Mouse (Mus musculus): ENCODE measurements at regions not wholly inside any gene's neighbourhood (a gene's known extent, or its start where the extent isn't known, plus 50 kb on each side); places are given as distances from the start of the nearest gene placed in this dataset.

- H3K36me3 ChIP-seq (ENCODE audit: control insufficient read depth, insufficient read depth, low read length, poor library complexity, severe bottlenecking) = no peaks in the 10 kb centered on the region
- H3K27me3 ChIP-seq (ENCODE audit: control insufficient read depth, insufficient read depth, low read length, poor library complexity, severe bottlenecking) = no peaks in the 10 kb centered on the region; the same call in 1 of the 2 replicates
- no peaks in the 10 kb centered on the region for H3K4me1 ChIP-seq (ENCODE audit: control insufficient read depth, insufficient read depth, low read length)
- TF ChIP-seq CTCF (IDR thresholded peaks at IDR 0.05; ENCODE audit: low read depth, low read length) (no peak), EP300 (IDR thresholded peaks at IDR 0.05; ENCODE audit: insufficient read depth, low read depth, low read length) (no peak), POLR2A (IDR thresholded peaks at IDR 0.05; ENCODE audit: insufficient read depth, low read length) (no peak)
- H3K9ac ChIP-seq (ENCODE audit: low read depth, poor library complexity, severe bottlenecking) = no peak overlapping the region
- no peak overlapping the region for H3K4me3 ChIP-seq (ENCODE audit: low read depth, low read length)
- no peaks in the 10 kb centered on the region for H3K9me3 ChIP-seq (replicated peaks; ENCODE audit: control insufficient read depth, insufficient read depth, low read length, poor library complexity, severe bottlenecking)
- no peak overlapping the region for H3K27ac ChIP-seq (ENCODE audit: insufficient read depth, low read length)
These were observed 1374.2 kb downstream of the Gsdmc2 start for GRCm38 (mm10) chr15:62470683-62471331.

DNA sequence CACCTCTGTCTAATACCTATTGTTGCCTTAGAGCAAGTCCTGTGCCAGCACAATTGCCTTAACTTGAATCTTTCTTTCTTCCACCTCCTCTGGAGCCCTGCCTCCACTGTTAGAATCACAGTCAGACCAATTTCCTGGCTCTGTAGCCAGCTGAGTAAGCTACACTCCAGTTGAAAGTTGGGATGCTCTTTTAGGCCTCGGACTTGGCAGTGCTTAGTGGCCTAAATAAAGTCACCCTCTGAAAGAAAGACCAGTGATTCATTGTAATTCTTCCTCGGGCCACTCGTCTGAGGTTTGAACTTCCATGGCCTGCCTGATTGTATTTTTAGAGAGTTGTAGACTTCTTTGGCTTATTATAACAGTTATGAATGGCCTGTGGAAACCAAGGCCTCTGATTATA, 1376.9 kb downstream of the Gsdmc2 start:
- Histone ChIP-seq H3K27ac (ENCODE audit: insufficient read depth, low read length) (no peak overlapping the region), H3K27me3 (ENCODE audit: control insufficient read depth, insufficient read depth, low read length, poor library complexity, severe bottlenecking) (no peaks in the 10 kb centered on the region; the same call in 1 of the 2 replicates), H3K9me3 (replicated peaks; ENCODE audit: control insufficient read depth, insufficient read depth, low read length, poor library complexity, severe bottlenecking) (no peaks in the 10 kb centered on the region), H3K36me3 (ENCODE audit: control insufficient read depth, insufficient read depth, low read length, poor library complexity, severe bottlenecking) (no peaks in the 10 kb centered on the region), H3K4me1 (ENCODE audit: control insufficient read depth, insufficient read depth, low read length) (no peaks in the 10 kb centered on the region), H3K4me3 (ENCODE audit: low read depth, low read length) (no peak overlapping the region), H3K9ac (ENCODE audit: low read depth, poor library complexity, severe bottlenecking) (no peak overlapping the region)
- TF ChIP-seq POLR2A (IDR thresholded peaks at IDR 0.05; ENCODE audit: insufficient read depth, low read length) (no peak), EP300 (IDR thresholded peaks at IDR 0.05; ENCODE audit: insufficient read depth, low read depth, low read length) (no peak), CTCF (IDR thresholded peaks at IDR 0.05; ENCODE audit: low read depth, low read length) (no peak)

DNA sequence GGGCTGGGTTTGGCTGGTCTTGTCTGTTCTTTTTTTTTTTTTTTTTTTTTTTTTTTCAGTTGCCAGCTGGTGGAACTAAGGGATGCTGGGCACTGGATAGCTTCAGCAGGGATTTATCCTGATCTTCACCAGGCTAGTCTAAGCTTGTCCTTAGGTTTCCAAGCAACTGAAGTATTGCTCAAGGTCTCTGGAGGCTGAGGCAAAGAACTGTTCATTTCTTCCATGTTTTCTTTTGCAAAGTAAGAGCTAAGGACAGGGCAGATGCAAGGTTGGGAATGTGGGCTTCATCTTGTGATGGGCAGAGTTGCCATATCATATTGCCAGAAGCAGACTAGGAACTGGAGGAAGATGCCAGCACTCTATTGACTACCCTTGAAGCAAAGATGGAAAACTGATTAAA, 1378.1 kb downstream of the Gsdmc2 start:
- no peaks in the 10 kb centered on the region; the same call in 1 of the 2 replicates for H3K27me3 ChIP-seq (ENCODE audit: control insufficient read depth, insufficient read depth, low read length, poor library complexity, severe bottlenecking)
- H3K9ac ChIP-seq (ENCODE audit: low read depth, poor library complexity, severe bottlenecking) = no peak overlapping the region
- H3K9me3 ChIP-seq (replicated peaks; ENCODE audit: control insufficient read depth, insufficient read depth, low read length, poor library complexity, severe bottlenecking) = no peaks in the 10 kb centered on the region; the same call in 1 of the 2 replicates
- no peaks in the 10 kb centered on the region for H3K36me3 ChIP-seq (ENCODE audit: control insufficient read depth, insufficient read depth, low read length, poor library complexity, severe bottlenecking)
- no peaks in the 10 kb centered on the region for H3K4me1 ChIP-seq (ENCODE audit: control insufficient read depth, insufficient read depth, low read length)
- TF ChIP-seq POLR2A (IDR thresholded peaks at IDR 0.05; ENCODE audit: insufficient read depth, low read length) (no peak), CTCF (IDR thresholded peaks at IDR 0.05; ENCODE audit: low read depth, low read length) (no peak), EP300 (IDR thresholded peaks at IDR 0.05; ENCODE audit: insufficient read depth, low read depth, low read length) (no peak)
- no peak overlapping the region for H3K27ac ChIP-seq (ENCODE audit: insufficient read depth, low read length)
- no peak overlapping the region for H3K4me3 ChIP-seq (ENCODE audit: low read depth, low read length)

DNA sequence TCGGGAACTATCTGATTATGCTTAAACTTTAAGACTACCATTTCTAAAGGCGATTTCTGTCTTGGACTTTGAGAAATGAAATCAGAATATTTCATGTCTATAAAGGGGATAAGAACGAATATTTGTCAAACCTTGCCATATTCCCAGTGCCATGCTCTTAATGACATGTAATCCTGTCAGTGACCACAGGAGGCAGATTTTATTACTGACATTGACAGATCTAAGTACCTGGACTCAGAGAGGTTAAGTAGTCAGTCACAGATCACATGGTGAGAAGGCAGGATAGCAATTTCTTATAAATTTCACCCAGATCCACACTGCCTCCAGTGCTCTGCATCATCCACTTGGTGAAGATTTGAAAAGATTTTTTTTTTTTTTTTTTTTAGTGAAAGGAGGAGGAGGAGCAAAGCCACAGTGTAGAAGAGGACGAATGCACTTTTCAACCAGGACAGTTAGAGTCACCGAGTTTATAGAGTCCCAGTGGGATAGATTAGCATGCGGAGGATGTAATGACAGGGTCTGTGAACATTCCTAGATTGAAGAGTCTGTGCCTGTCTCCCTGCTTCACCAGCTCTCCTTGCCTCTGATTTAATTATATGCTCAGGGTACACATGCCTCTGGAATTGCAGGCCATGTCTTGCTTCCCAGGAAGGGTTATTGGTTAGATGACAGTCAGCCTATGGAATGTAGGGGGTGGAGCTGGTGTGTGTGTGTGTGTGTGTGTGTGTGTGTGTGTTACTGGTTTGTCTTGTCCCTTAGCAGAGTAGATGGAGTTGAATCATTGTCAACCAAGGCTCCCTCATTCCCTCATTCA, 1379.7 kb downstream of the Gsdmc2 start:
- no peak overlapping the region for H3K4me3 ChIP-seq (ENCODE audit: low read depth, low read length)
- no peaks in the 10 kb centered on the region; the same call in 1 of the 2 replicates for H3K9me3 ChIP-seq (replicated peaks; ENCODE audit: control insufficient read depth, insufficient read depth, low read length, poor library complexity, severe bottlenecking)
- TF ChIP-seq CTCF (IDR thresholded peaks at IDR 0.05; ENCODE audit: low read depth, low read length) = no peak
- no peak for TF ChIP-seq EP300 (IDR thresholded peaks at IDR 0.05; ENCODE audit: insufficient read depth, low read depth, low read length)
- no peak for TF ChIP-seq POLR2A (IDR thresholded peaks at IDR 0.05; ENCODE audit: insufficient read depth, low read length)
- no peaks in the 10 kb centered on the region for H3K36me3 ChIP-seq (ENCODE audit: control insufficient read depth, insufficient read depth, low read length, poor library complexity, severe bottlenecking)
- no peak overlapping the region for H3K9ac ChIP-seq (ENCODE audit: low read depth, poor library complexity, severe bottlenecking)
- no peak overlapping the region for H3K27ac ChIP-seq (ENCODE audit: insufficient read depth, low read length)
- no peaks in the 10 kb centered on the region; the same call in 1 of the 2 replicates for H3K27me3 ChIP-seq (ENCODE audit: control insufficient read depth, insufficient read depth, low read length, poor library complexity, severe bottlenecking)
- peaks cover under 1% of the 10 kb centered on the region for H3K4me1 ChIP-seq (ENCODE audit: control insufficient read depth, insufficient read depth, low read length)

DNA sequence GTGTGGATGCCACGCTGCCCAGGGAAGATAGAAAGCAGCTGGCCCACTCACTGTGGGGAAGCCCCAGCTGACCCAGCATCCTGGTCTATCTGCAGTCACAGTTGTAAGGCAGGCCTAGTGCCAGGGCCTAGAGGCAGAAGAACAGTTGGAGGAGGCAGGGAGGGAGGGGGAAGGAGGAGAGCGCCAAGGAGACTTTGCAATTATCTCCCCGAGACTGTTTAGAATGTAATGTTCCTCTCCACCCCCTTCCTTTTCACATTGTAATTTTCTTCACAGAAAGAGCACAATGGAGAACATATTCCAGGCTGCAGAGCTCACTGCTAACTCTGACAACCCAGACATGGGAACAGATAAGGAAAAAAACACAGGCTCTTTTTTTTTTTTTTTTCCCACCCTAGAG, 1382.3 kb downstream of the Gsdmc2 start:
- TF ChIP-seq CTCF (IDR thresholded peaks at IDR 0.05; ENCODE audit: low read depth, low read length) = no peak
- TF ChIP-seq EP300 (IDR thresholded peaks at IDR 0.05; ENCODE audit: insufficient read depth, low read depth, low read length) = 0 out of 2 replicates have a peak, but pooled peaks have one; percentile 44
- Histone ChIP-seq H3K27me3 (ENCODE audit: control insufficient read depth, insufficient read depth, low read length, poor library complexity, severe bottlenecking) (no peaks in the 10 kb centered on the region; the same call in 1 of the 2 replicates), H3K27ac (ENCODE audit: insufficient read depth, low read length) (no peak overlapping the region), H3K4me1 (ENCODE audit: control insufficient read depth, insufficient read depth, low read length) (peaks cover 3% of the 10 kb centered on the region), H3K9ac (ENCODE audit: low read depth, poor library complexity, severe bottlenecking) (no peak overlapping the region), H3K4me3 (ENCODE audit: low read depth, low read length) (no peak overlapping the region), H3K9me3 (replicated peaks; ENCODE audit: control insufficient read depth, insufficient read depth, low read length, poor library complexity, severe bottlenecking) (no peaks in the 10 kb centered on the region; the same call in 1 of the 2 replicates), H3K36me3 (ENCODE audit: control insufficient read depth, insufficient read depth, low read length, poor library complexity, severe bottlenecking) (no peaks in the 10 kb centered on the region)
